9 mouse cellular contexts compared by ENCODE assay signal in genomic region chr7:4705098-4705497, GRCm38 (mm10). TPM values are rescaled to one million over a fixed set of nuclear protein-coding genes. Genes with fewer than 3 reads are reported as not detected.
DNase-seq lines count a peak whose midpoint lies in the region; ATAC-seq and TF ChIP-seq lines count a peak whose summit lies in the region.
"Had no signal": no experiment of that assay in that cellular context is flagged by ENCODE, and none has a peak within 500 bp of the region (broad histone marks: within the 10 kb centered on the region; RNA-seq: fewer than 3 reads in every experiment).

No protein-coding gene starts in this region.

- H3K27me3 ChIP-seq in hindbrain, postnatal 0 days (ENCODE audit: insufficient read depth, low read length): no peaks in the 10 kb centered on the region
- H3K27me3 ChIP-seq: heart, embryonic 15.5 days had no signal

- ATAC-seq in frontal cortex, adult (ENCODE audit: low TSS enrichment): peak; percentile 16; the same call in 1 of the 2 replicates
- peak; percentile 41; the same call in 1 of the 2 replicates for ATAC-seq in hindbrain, postnatal 0 days

- H3K9ac ChIP-seq in hindbrain, postnatal 0 days (replicated peaks; ENCODE audit: low read length): no peak overlapping the region; the same call in 1 of the 2 replicates
- H3K9ac ChIP-seq: heart, embryonic 15.5 days had no signal

- WGBS in hindbrain, postnatal 0 days: 43% methylated on average over 18 of the region's 18 CpGs

- H3K27ac ChIP-seq in hindbrain, postnatal 0 days: no peak overlapping the region
- H3K27ac ChIP-seq: heart, embryonic 15.5 days had no signal

- no peak for TF ChIP-seq POLR2A in brain, embryonic 14.5 days (IDR thresholded peaks at IDR 0.05; ENCODE audit: borderline replicate concordance, extremely low read depth, insufficient read depth, insufficient read length, poor library complexity, severe bottlenecking)

- H3K36me3 ChIP-seq in hindbrain, postnatal 0 days (ENCODE audit: insufficient read depth, low read length): peaks cover 54% of the 10 kb centered on the region

- H3K4me1 ChIP-seq in hindbrain, postnatal 0 days (ENCODE audit: insufficient read depth, low read length): no peaks in the 10 kb centered on the region
- H3K4me1 ChIP-seq: heart, embryonic 15.5 days had no signal

- DNase-seq in frontal cortex, postnatal 25 days (ENCODE audit: low spot score in 2 of 2): no peak
- peak; percentile 38 for DNase-seq in ovary, postnatal 36 days (ENCODE audit: low spot score)
- no peak for DNase-seq in ovary, postnatal 10 days (ENCODE audit: low spot score)
- peak; percentile 22 for DNase-seq in brain, embryonic 14.5 days (ENCODE audit: low read depth)
- DNase-seq in hindbrain, postnatal 0 days (ENCODE audit: low spot score): peak; percentile 70
- DNase-seq in lung, postnatal 14 days: peak; percentile 58
- no peak for DNase-seq in MN1 (ENCODE audit: low spot score)

- no peak overlapping the region for H3K4me2 ChIP-seq in hindbrain, postnatal 0 days (ENCODE audit: low read depth, low read length)
- H3K4me2 ChIP-seq: heart, embryonic 15.5 days had no signal

- no peak overlapping the region for H3K4me3 ChIP-seq in hindbrain, postnatal 0 days (ENCODE audit: low read length)
- H3K4me3 ChIP-seq: heart, embryonic 15.5 days had no signal

- H3K9me3 ChIP-seq in hindbrain, postnatal 0 days (ENCODE audit: low read length): no peaks in the 10 kb centered on the region
- H3K9me3 ChIP-seq: heart, embryonic 15.5 days had no signal

- TF ChIP-seq CTCF in brain, embryonic 14.5 days (IDR thresholded peaks at IDR 0.05; ENCODE audit: borderline replicate concordance, extremely low read depth, insufficient read depth, insufficient read length): peak; percentile 65; the same call in 1 of the 2 replicates
- TF ChIP-seq CTCF in hindbrain, postnatal 0 days (IDR thresholded peaks at IDR 0.05; ENCODE audit: low read depth): peak; percentile 77

RNA-seq across cellular contexts. Expression of gene Brsk1, which starts 14.7 kb away (rescaled TPM):
- 137 and 161 TPM in 2 replicates for polyA plus RNA-seq in brain, embryonic 14.5 days (2012; rRNA removed)
- total RNA-seq in hindbrain, postnatal 0 days (2014; rRNA removed): 195 and 217 TPM in 2 replicates
- 6.7 and 7.1 TPM in 2 replicates for polyA plus RNA-seq in hindbrain, postnatal 0 days (2015; fragmentation: Nextera tagmentation; extraction: Ambion mirVana)

RNA-seq across cellular contexts. Expression of gene Tmem150b, which starts 20.0 kb away (rescaled TPM):
- polyA plus RNA-seq in brain, embryonic 14.5 days (2012; rRNA removed): 0.03 and 0.05 TPM in 2 replicates
- total RNA-seq in hindbrain, postnatal 0 days (2014; rRNA removed): not detected in 2 replicates
- 0.13 TPM in 2 replicates for polyA plus RNA-seq in hindbrain, postnatal 0 days (2015; fragmentation: Nextera tagmentation; extraction: Ambion mirVana)

RNA-seq across cellular contexts. Expression of gene Hspbp1, which starts 20.2 kb away (rescaled TPM):
- polyA plus RNA-seq in brain, embryonic 14.5 days (2012; rRNA removed): 93.3 and 97.3 TPM in 2 replicates
- total RNA-seq in hindbrain, postnatal 0 days (2014; rRNA removed): 259 and 288 TPM in 2 replicates
- polyA plus RNA-seq in hindbrain, postnatal 0 days (2015; fragmentation: Nextera tagmentation; extraction: Ambion mirVana): 172 and 174 TPM in 2 replicates

RNA-seq across cellular contexts. Expression of gene Kmt5c, which starts 34.8 kb away (rescaled TPM):
- 197 and 214 TPM in 2 replicates for polyA plus RNA-seq in brain, embryonic 14.5 days (2012; rRNA removed)
- total RNA-seq in hindbrain, postnatal 0 days (2014; rRNA removed): 29.3 and 39.5 TPM in 2 replicates
- 30.7 and 36.5 TPM in 2 replicates for polyA plus RNA-seq in hindbrain, postnatal 0 days (2015; fragmentation: Nextera tagmentation; extraction: Ambion mirVana)

RNA-seq across cellular contexts. Expression of gene Ppp6r1, which starts 46.3 kb away (rescaled TPM):
- 115 and 130 TPM in 2 replicates for polyA plus RNA-seq in brain, embryonic 14.5 days (2012; rRNA removed)
- 136 and 142 TPM in 2 replicates for total RNA-seq in hindbrain, postnatal 0 days (2014; rRNA removed)
- polyA plus RNA-seq in hindbrain, postnatal 0 days (2015; fragmentation: Nextera tagmentation; extraction: Ambion mirVana): 9.4 and 10.3 TPM in 2 replicates

Comparison
In these comparisons a context has a peak if more than half of its experiments do, and no peak if none do; other contexts are left out.
1. DNase-seq: peak in ovary, postnatal 36 days (single experiment), brain, embryonic 14.5 days (single experiment), hindbrain, postnatal 0 days (single experiment) and lung, postnatal 14 days (single experiment); none in frontal cortex, postnatal 25 days (0 of 2), ovary, postnatal 10 days (single experiment) and MN1 (single experiment).
2. RNA of gene Brsk1, which starts 14.7 kb away (polyA plus RNA-seq): 137 to 161 TPM in brain, embryonic 14.5 days; 6.7 to 7.1 TPM in hindbrain, postnatal 0 days; every median in the first group is over 10 times any median in the second.